Mouse (Mus musculus) urinary bladder, postnatal 25 days (tissue): ENCODE measurements around the gene Serpinb3a.
"Not testable (repeated sequence)": the region's sequence is repeated elsewhere in the genome, so short reads cannot be mapped to it uniquely, and the experiment has no call there.

Experiments used
- DNase-seq: peaks from one replicate; pipeline ENCODE4 v3.0.0; 2022; ENCODE audit warnings: low spot score

Serpinb3a gene

GRCm38 (mm10) chr1:107052203-107052602, at the start of gene Serpinb3a:
Gene Serpinb3a (minus strand): TSS chr1:107052303.
- DNase-seq: no peak

- DNase-seq: no peak
Observed at GRCm38 (mm10) chr1:107098417-107098816, 46.3 kb upstream of the Serpinb3a start.

GRCm38 (mm10) chr1:107083406-107083805, 31.3 kb upstream of the Serpinb3a start, which contains the start of gene Serpinb3d:
Gene Serpinb3d (minus strand): TSS chr1:107083506.
- DNase-seq: no peak

- not testable (repeated sequence) for DNase-seq
Observed at GRCm38 (mm10) chr1:107034236-107034635, 17.9 kb downstream of the Serpinb3a start.

- no peak for DNase-seq
Observed at GRCm38 (mm10) chr1:107025886-107026285, 26.2 kb downstream of the Serpinb3a start.

- DNase-seq: no peak
Observed at GRCm38 (mm10) chr1:107015210-107015609, 36.9 kb downstream of the Serpinb3a start.

GRCm38 (mm10) chr1:107014530-107014929, 37.6 kb downstream of the Serpinb3a start:
- DNase-seq: peak; percentile 11

- no peak for DNase-seq
Observed at GRCm38 (mm10) chr1:107006316-107006715, 45.8 kb downstream of the Serpinb3a start.

- no peak for DNase-seq
Observed at GRCm38 (mm10) chr1:107001754-107002153, 50.3 kb downstream of the Serpinb3a start.

GRCm38 (mm10) chr1:107000424-107000823, 51.7 kb downstream of the Serpinb3a start:
- DNase-seq: no peak
